Mouse (Mus musculus) intestine, postnatal 0 days (tissue): ENCODE data around the gene Htra1. TPM values are rescaled to one million over a fixed set of nuclear protein-coding genes. Genes with fewer than 3 reads are reported as not detected.

Source experiments
- ATAC-seq: fragments of 200-750 bp; cut with Nextera tagmentation; 2 replicates; pipeline ENCODE4 v1.8.0; 2017; ENCODE audit warnings: mild to moderate bottlenecking, moderate TSS enrichment, moderate library complexity
- H3K27ac ChIP-seq: fragments of 300-500 bp; sonication (generic); 2 replicates; pipeline ENCODE4 v1.5.1; 2014; ENCODE audit warnings: mild to moderate bottlenecking, low read depth, low read length, moderate library complexity
- H3K27me3 ChIP-seq: fragments of 300-500 bp; sonication (generic); replicated peaks from 2 replicates; pipeline ENCODE4 v1.6.1; 2014; ENCODE audit warnings: low read length, mixed read lengths; ENCODE audit not compliant: control insufficient read depth, insufficient read depth
- H3K36me3 ChIP-seq: fragments of 300-500 bp; sonication (generic); 2 replicates; pipeline ENCODE4 v1.6.1; 2014; ENCODE audit warnings: mild to moderate bottlenecking, moderate library complexity; ENCODE audit not compliant: control insufficient read depth, insufficient read depth
- H3K4me1 ChIP-seq: fragments of 300-500 bp; sonication (generic); replicated peaks from 2 replicates; pipeline ENCODE4 v1.6.1; 2014; ENCODE audit warnings: antibody characterized with exemption, low read length, mixed read lengths; ENCODE audit not compliant: control insufficient read depth, insufficient read depth
- H3K4me2 ChIP-seq: fragments of 300-500 bp; sonication (generic); replicated peaks from 2 replicates; pipeline ENCODE4 v1.6.1; 2014; ENCODE audit warnings: low read depth, mild to moderate bottlenecking, moderate library complexity
- H3K4me3 ChIP-seq: fragments of 300-500 bp; sonication (generic); 2 replicates; pipeline ENCODE4 v1.5.1; 2014; ENCODE audit warnings: low read depth, low read length
- H3K9ac ChIP-seq: fragments of 300-500 bp; sonication (generic); 2 replicates; pipeline ENCODE4 v1.6.1; 2014; ENCODE audit warnings: mild to moderate bottlenecking, low read depth, low read length
- H3K9me3 ChIP-seq: fragments of 300-500 bp; sonication (generic); 2 replicates; pipeline ENCODE4 v1.6.1; 2016; ENCODE audit warnings: mixed run types; ENCODE audit not compliant: control insufficient read depth
- CTCF ChIP-seq: sonication (generic); IDR thresholded peaks from 2 replicates; pipeline ENCODE4 v1.5.1; 2016; ENCODE audit warnings: low read depth, mild to moderate bottlenecking, control low read depth, antibody characterized with exemption, moderate library complexity
- WGBS: fragments of 180-500 bp; shearing (Covaris S2); extraction: QIAGEN DNeasy Blood & Tissue Kit; methylation state at CpG from one replicate; pipeline ENCODE4 v1.1.7; 2014; 5-methylcytosine and 5-hydroxymethylcytosine counted together
- polyA plus RNA-seq: library from polyadenylated mRNA; unstranded; fragments of >200 nt; fragmentation: Nextera tagmentation; extraction: Ambion mirVana; gene quantifications from 2 replicates; pipeline ENCODE4 v1.2.1, GENCODE M21; 2015

The Htra1 gene
- polyA plus RNA-seq, 1 experiment from 2014 or later, result 15.5 TPM

- Histone ChIP-seq H3K27ac (no peak overlapping the region), H3K4me2 (no peak overlapping the region), H3K27me3 (no peaks in the 10 kb centered on the region), H3K9ac (no peak overlapping the region), H3K9me3 (no peaks in the 10 kb centered on the region), H3K4me1 (no peaks in the 10 kb centered on the region), H3K4me3 (no peak overlapping the region), H3K36me3 (no peaks in the 10 kb centered on the region)
- ATAC-seq, result no peak
- WGBS, result 60% methylated on average over 13 of the region's 13 CpGs
- no peak for TF ChIP-seq CTCF
Measured at GRCm38 (mm10) chr7:130976305-130976935, 40.5 kb downstream of the Htra1 start.

DNA sequence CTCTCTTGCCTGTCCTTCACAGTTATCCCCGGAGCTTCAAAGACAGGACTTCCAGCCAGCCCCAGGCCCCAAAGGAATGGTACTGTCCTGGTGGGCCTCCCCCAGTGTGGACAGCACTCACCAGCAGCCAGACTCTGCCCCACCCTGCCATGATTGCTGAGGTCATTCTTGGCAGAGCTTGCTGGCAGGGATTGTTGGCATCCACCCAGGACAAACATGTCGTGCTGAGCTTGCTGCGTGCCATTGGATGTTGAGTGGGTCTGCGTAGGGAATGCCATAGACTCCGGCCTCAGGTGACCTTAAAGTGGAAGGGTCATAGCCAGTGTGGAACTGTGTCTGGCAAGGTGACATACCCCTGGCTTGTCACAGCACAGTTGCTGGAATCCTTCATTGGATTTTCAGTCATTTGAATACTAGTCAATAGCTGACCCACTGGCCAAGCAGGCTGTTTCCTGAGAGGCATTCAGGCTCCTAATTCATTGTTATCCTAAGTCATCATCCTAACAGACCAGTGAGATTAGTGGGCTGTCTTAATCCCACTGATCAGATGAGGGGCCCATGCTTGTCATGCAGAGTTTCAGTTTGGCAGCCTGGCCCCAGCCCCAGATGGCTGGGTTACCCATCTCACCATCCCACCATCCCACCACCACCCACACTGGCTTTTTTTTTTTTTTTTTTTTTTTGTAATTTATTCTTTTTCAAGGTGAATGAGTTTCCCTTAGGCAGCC, 42.0 kb downstream of the Htra1 start:
- no peak for TF ChIP-seq CTCF
- WGBS, result 41% methylated on average over 5 of the region's 5 CpGs
- Histone ChIP-seq H3K4me3 (no peak overlapping the region), H3K27ac (no peak overlapping the region), H3K4me1 (no peaks in the 10 kb centered on the region), H3K4me2 (no peak overlapping the region), H3K9ac (no peak overlapping the region), H3K9me3 (no peaks in the 10 kb centered on the region), H3K36me3 (no peaks in the 10 kb centered on the region), H3K27me3 (no peaks in the 10 kb centered on the region)
- ATAC-seq, result peak; percentile 36; the same call in 1 of the 2 replicates

DNA sequence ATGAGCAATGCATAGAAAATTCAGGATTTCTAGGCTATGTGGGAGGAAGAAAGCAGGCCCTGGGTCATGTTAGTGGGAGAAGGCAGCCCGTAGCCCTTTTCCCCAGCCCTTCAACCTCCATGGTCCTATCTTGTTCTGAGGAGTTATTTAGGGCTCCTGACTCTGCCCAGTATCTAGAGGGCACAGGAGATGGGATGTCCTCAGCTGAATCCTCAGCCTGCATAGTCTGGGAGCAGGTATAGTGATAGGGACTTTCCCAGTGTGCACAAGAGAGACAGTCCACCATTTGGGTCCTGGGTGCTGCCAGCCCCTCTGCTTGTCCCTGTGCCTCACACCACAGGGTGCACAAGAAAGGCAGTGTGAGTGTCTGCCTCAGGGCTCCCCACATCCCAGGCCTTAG, 42.6 kb downstream of the Htra1 start:
- Histone ChIP-seq H3K36me3 (no peaks in the 10 kb centered on the region), H3K27me3 (no peaks in the 10 kb centered on the region), H3K4me1 (no peaks in the 10 kb centered on the region), H3K9me3 (no peaks in the 10 kb centered on the region), H3K9ac (no peak overlapping the region), H3K4me3 (no peak overlapping the region), H3K4me2 (no peak overlapping the region), H3K27ac (no peak overlapping the region)
- no peak for ATAC-seq
- 93% methylated on average over 1 of the region's 1 CpGs for WGBS
- TF ChIP-seq CTCF, result no peak

GRCm38 (mm10) chr7:130980130-130980529, 44.2 kb downstream of the Htra1 start:
- 90% methylated on average over 5 of the region's 5 CpGs for WGBS
- Histone ChIP-seq H3K4me1 (no peaks in the 10 kb centered on the region), H3K9me3 (no peaks in the 10 kb centered on the region), H3K27ac (no peak overlapping the region), H3K9ac (no peak overlapping the region), H3K27me3 (no peaks in the 10 kb centered on the region), H3K4me3 (no peak overlapping the region), H3K36me3 (no peaks in the 10 kb centered on the region), H3K4me2 (no peak overlapping the region)
- ATAC-seq, result no peak
- TF ChIP-seq CTCF, result no peak

DNA sequence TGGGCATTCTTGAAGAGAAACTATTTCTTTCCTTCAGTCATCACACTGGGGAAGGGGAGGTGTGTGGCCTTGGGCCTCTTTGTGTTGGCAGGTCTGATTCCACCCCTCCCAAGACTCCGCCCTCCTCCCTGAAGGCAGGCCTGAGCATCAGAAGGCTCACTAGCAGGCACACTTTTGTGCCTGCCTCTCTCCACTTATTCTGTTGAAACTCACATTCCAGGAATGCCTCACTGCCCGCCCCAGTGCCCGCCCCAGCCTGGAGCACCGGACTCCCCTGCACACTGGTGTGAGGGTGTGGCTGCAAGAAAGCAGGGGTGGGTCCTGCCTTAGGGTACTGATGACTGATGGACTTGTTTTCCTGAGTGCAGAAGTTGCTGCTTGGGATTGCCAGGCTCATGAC, 46.5 kb downstream of the Htra1 start:
- ATAC-seq, result peak; percentile 44; the same call in 1 of the 2 replicates
- Histone ChIP-seq H3K9ac (no peak overlapping the region), H3K9me3 (no peaks in the 10 kb centered on the region), H3K36me3 (no peaks in the 10 kb centered on the region), H3K4me3 (no peak overlapping the region), H3K4me1 (no peaks in the 10 kb centered on the region), H3K27ac (no peak overlapping the region), H3K4me2 (no peak overlapping the region), H3K27me3 (no peaks in the 10 kb centered on the region)
- WGBS, result 36% methylated on average over 4 of the region's 4 CpGs
- TF ChIP-seq CTCF, result no peak

GRCm38 (mm10) chr7:130982881-130983280, 47.0 kb downstream of the Htra1 start:
- no peak for ATAC-seq
- H3K27ac ChIP-seq, result no peak overlapping the region
- H3K4me3 ChIP-seq, result no peak overlapping the region
- no peaks in the 10 kb centered on the region for H3K9me3 ChIP-seq
- TF ChIP-seq CTCF, result peak; percentile 27; the same call in 1 of the 2 replicates
- no peak overlapping the region for H3K9ac ChIP-seq
- H3K36me3 ChIP-seq, result no peaks in the 10 kb centered on the region
- no peak overlapping the region for H3K4me2 ChIP-seq
- no peaks in the 10 kb centered on the region for H3K27me3 ChIP-seq
- no peaks in the 10 kb centered on the region for H3K4me1 ChIP-seq
- 74% methylated on average over 3 of the region's 3 CpGs for WGBS
